Mouse (Mus musculus) ovary, adult 18-20 months (tissue): ENCODE measurements around the gene Olfr1219.

Experiments used
- DNase-seq: peaks from one replicate; pipeline ENCODE4 v3.0.0; 2022; ENCODE audit warnings: low spot score, mixed read lengths

Gene Olfr1219

DNA sequence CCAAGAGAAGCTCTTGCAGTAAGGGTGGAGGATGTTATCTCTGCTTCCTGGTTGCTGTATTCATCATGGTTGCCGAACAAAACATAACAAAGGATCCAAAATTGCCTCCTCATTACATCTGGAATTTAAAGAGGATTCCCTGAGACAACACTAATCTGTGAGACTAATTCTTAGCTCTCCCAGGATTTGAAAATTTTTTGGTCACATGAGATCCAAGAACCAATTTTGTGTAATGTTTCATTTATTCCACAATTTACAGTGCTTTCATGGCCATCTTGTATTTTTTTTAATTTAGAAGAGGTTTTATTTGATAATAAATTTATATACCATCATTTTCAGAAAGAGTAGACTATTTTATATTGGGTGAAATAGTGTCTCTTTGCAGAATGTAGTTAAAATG lies at the start of gene Olfr1219:
Gene Olfr1219 (minus strand): TSS at position 101 of the 400 bp plus-strand sequence.
- no peak for DNase-seq

DNA sequence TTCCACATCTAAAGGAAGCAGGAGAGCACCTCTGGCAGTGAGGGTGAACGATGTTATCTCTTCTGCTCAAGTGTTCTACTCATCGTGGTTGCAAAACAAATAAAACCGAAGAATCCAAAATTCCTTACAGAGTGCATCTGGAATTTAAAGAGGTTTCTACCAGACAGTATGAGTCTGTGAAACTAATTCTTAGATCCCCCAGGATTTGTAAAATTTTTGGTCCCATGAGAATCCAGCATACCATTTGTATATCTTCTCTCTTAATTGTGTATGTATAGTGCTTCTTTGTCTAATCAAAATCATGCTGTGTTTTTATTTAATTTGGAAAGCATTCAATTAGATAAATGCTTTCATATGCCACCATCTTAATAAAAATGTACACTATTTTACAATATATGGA lies 49.6 kb upstream of the Olfr1219 start, which contains the start of gene Olfr1222:
Gene Olfr1222 (minus strand): TSS at position 101 of the 400 bp plus-strand sequence.
- no peak for DNase-seq

DNA sequence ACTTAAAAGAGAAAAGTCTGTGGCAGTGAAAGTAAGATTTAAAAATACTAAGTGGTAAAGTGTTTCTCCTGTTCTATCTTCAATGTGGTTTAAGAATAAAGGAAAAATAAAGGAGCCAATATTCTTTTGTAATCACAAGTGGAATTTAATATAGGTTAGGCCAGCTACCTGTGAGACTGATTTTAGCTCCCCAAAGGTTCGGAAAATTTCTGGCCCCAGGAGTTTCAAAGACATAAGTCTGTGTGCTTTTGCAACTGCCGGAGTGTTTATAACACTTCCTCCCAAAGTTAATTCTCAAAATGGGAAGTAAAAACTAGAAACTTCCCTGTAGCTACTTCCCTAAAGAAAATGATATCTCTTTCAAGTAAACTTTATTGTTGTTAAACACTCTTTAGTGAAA lies 33.9 kb upstream of the Olfr1219 start, which contains the start of gene Olfr1221:
Gene Olfr1221 (minus strand): TSS at position 101 of the 400 bp plus-strand sequence.
- no peak for DNase-seq

DNA sequence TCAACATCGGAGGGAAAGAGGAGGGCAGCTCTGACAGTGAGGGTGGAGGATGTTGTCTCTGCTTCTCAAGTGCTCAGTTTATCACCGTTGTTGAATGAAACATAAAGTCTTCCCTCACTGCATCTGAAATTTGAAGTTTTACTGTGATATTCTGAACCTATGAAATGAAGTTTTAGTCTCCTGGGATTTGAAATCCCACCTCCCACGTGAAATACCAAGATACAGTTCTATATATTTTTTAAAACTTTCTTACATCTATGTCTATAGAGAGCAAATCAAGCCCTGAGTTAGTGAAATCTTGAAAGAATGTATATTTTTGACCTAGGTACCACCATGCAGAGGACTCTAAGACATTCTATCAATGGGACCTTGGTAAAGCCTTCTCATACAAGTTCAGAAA lies 23.4 kb upstream of the Olfr1219 start, which contains the start of gene Olfr1220:
Gene Olfr1220 (minus strand): TSS at position 101 of the 400 bp plus-strand sequence.
- DNase-seq: no peak

DNA sequence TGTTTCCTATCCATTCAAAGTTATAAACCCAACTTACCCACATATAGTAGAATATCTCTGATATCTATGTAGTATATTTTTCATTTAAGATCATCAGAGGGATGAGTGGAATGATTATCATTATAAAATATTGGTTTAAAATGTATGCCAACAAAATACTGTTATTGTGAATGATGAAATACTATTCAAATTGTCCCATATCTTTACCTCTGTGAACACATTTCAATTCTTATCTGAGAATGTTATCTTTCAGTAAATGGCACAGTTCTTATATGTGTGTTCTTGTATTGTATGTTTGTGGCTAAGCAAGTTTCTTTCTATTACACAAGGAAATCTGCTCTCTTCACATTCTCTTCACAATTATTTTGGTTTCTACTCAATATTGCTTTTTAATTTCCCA lies 22.3 kb upstream of the Olfr1219 start:
- DNase-seq: no peak

DNA sequence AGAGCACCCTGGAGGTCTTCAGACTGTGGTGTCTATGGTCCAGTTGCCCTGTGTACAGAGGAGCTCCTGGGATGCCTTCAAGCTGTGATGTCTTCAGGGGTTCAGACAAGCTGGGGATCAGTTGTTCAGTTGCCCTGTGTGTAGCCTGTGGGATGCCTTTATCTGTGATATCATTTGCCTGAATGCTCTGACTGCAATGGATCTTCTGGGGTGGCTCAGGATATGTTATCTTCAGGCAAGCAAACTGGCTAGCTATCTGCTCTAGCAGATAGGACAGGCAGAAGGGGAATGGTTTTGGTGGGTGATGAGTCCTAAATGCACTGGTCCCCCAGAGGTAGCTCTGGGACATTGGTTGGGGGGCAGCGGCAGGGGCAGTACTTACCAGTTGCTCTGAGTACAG lies 10.5 kb upstream of the Olfr1219 start:
- no peak for DNase-seq

DNA sequence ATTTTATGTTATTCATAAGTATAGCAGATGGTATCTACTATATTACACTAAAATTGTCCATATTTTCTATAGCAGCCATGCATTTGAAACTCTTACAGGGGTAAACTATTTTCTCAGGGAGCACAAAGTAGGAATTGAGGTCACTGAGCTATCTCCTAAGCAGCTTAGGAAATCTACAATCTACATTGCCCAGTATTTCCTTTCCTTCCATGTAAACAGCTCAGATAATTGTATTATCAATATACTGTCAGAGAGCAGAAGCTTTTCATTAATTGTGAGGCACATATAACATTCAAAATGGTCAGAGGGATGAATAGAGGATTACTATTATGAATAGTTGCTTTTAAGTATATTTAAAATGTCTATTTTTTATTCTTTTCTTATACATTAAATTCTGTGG lies 1.8 kb downstream of the Olfr1219 start:
- no peak for DNase-seq

DNA sequence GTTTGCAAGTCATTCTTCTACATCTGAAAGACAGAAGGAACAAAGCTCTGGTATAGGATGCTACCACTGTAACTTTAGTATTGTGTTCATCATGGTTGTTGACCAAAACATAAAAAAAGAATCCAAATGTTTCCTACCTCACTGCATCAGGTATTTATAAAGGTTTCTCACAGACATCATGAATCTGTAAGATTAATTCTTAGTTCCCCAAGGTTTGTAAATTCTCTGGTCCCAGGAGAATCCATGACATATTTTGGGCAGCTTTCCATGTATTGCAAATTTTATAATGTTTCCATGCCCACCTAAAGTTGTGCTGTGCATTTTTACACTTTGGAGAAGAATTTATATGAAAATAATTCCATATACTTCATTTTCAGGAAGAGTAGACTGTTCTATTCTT lies 22.2 kb downstream of the Olfr1219 start, which contains the start of gene Olfr1218:
Gene Olfr1218 (minus strand): TSS at position 101 of the 400 bp plus-strand sequence.
- DNase-seq: no peak

DNA sequence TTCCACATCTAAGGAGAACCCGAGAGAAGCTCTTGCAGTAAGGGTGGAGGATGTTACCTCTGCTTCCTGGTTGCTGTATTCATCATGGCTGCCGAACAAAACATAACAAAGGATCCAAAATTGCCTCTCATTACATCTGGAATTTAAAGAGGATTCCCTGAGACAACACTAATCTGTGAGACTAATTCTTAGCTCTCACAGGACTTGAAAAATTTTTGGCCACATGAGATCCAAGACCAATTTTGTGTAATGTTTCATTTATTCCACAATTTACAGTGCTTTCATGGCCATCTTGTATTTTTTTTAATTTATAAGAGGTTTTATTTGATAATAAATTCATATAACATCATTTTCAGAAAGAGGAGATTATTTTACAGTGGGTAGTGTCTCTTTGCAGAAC lies 51.3 kb downstream of the Olfr1219 start, which contains the start of gene Olfr1217:
Gene Olfr1217 (minus strand): TSS at position 101 of the 400 bp plus-strand sequence.
- no peak for DNase-seq
